Mouse (Mus musculus): ENCODE data around the gene Poc5. TPM values are rescaled to one million over a fixed set of nuclear protein-coding genes. Genes with fewer than 3 reads are reported as not detected.
A peak's percentile ranks its signal among the peaks of the same experiment; 100 is the strongest.

Poc5 gene
- polyA plus RNA-seq (2015; fragmentation: Nextera tagmentation; extraction: Ambion mirVana): 20.1 and 22.7 TPM in 2 replicates

- Histone ChIP-seq H3K4me1 (replicated peaks) (peaks cover 16% of the 10 kb centered on the region), H3K27ac (replicated peaks) (peak within 1 kb of the TSS; percentile 77), H3K27me3 (no peaks in the 10 kb centered on the region), H3K4me2 (peak within 1 kb of the TSS; percentile 85), H3K9me3 (no peaks in the 10 kb centered on the region), H3K36me3 (peaks cover 31% of the 10 kb centered on the region), H3K4me3 (peak within 1 kb of the TSS; percentile 67), H3K9ac (peak within 1 kb of the TSS; percentile 80)
- under 1% methylated on average over 44 of the region's 44 CpGs for WGBS
- peak; percentile 100 for ATAC-seq (ENCODE audit: low read depth)
Measured at GRCm38 (mm10) chr13:96388042-96388888, at the start of gene Poc5. Gene Poc5 (plus strand): TSS chr13:96388294.

- H3K4me2 ChIP-seq: no peak overlapping the region
- H3K9me3 ChIP-seq: peaks cover 4% of the 10 kb centered on the region; the same call in 1 of the 2 replicates
- no peak for ATAC-seq (ENCODE audit: low read depth)
- no peak overlapping the region for H3K27ac ChIP-seq (replicated peaks)
- no peak overlapping the region for H3K9ac ChIP-seq
- H3K4me3 ChIP-seq: no peak overlapping the region
- H3K4me1 ChIP-seq (replicated peaks): no peaks in the 10 kb centered on the region
- WGBS: 73% methylated on average over 3 of the region's 3 CpGs
- H3K27me3 ChIP-seq: no peaks in the 10 kb centered on the region
- H3K36me3 ChIP-seq: no peaks in the 10 kb centered on the region
Measured at GRCm38 (mm10) chr13:96341461-96341860, 46.6 kb upstream of the Poc5 start.

GRCm38 (mm10) chr13:96344778-96345177 is 43.3 kb upstream of the Poc5 start:
- H3K27me3 ChIP-seq: no peaks in the 10 kb centered on the region
- no peaks in the 10 kb centered on the region for H3K4me1 ChIP-seq (replicated peaks)
- no peak overlapping the region for H3K27ac ChIP-seq (replicated peaks)
- no peaks in the 10 kb centered on the region for H3K36me3 ChIP-seq
- no peak for ATAC-seq (ENCODE audit: low read depth)
- no peak overlapping the region for H3K4me3 ChIP-seq
- 84% methylated on average over 6 of the region's 6 CpGs for WGBS
- H3K9ac ChIP-seq: no peak overlapping the region
- H3K4me2 ChIP-seq: no peak overlapping the region
- peaks cover 4% of the 10 kb centered on the region; the same call in 1 of the 2 replicates for H3K9me3 ChIP-seq

GRCm38 (mm10) chr13:96346581-96346980 is 41.5 kb upstream of the Poc5 start:
- no peak for ATAC-seq (ENCODE audit: low read depth)
- Histone ChIP-seq H3K9me3 (peaks cover 4% of the 10 kb centered on the region; the same call in 1 of the 2 replicates), H3K27me3 (no peaks in the 10 kb centered on the region), H3K4me3 (no peak overlapping the region), H3K36me3 (no peaks in the 10 kb centered on the region), H3K4me2 (no peak overlapping the region), H3K27ac (replicated peaks) (no peak overlapping the region), H3K4me1 (replicated peaks) (0 out of 2 replicates have a peak, but pooled peaks cover 2% of the 10 kb centered on the region), H3K9ac (no peak overlapping the region)
- WGBS: 49% methylated on average over 3 of the region's 3 CpGs

- H3K27me3 ChIP-seq: no peaks in the 10 kb centered on the region
- H3K36me3 ChIP-seq: no peaks in the 10 kb centered on the region
- no peak for ATAC-seq (ENCODE audit: low read depth)
- H3K4me3 ChIP-seq: no peak overlapping the region
- H3K27ac ChIP-seq (replicated peaks): peak overlapping the region; percentile 79
- H3K4me2 ChIP-seq: no peak overlapping the region
- H3K4me1 ChIP-seq (replicated peaks): 0 out of 2 replicates have a peak, but pooled peaks cover 2% of the 10 kb centered on the region
- no peaks in the 10 kb centered on the region for H3K9me3 ChIP-seq
- WGBS: 81% methylated on average over 6 of the region's 6 CpGs
- H3K9ac ChIP-seq: no peak overlapping the region
Measured at GRCm38 (mm10) chr13:96350207-96350606, 37.9 kb upstream of the Poc5 start.

GRCm38 (mm10) chr13:96351264-96351663 is 36.8 kb upstream of the Poc5 start:
- Histone ChIP-seq H3K9ac (0 out of 2 replicates have a peak overlapping the region, but pooled peaks have one; percentile 28), H3K4me1 (replicated peaks) (0 out of 2 replicates have a peak, but pooled peaks cover 2% of the 10 kb centered on the region), H3K27me3 (no peaks in the 10 kb centered on the region), H3K27ac (replicated peaks) (peak overlapping the region; percentile 79), H3K4me3 (no peak overlapping the region), H3K36me3 (no peaks in the 10 kb centered on the region), H3K9me3 (no peaks in the 10 kb centered on the region), H3K4me2 (peak overlapping the region; percentile 28)
- WGBS: 53% methylated on average over 12 of the region's 12 CpGs
- ATAC-seq (ENCODE audit: low read depth): peak; percentile 59; the same call in 1 of the 2 replicates

GRCm38 (mm10) chr13:96375519-96375918 is 12.6 kb upstream of the Poc5 start:
- 4% methylated on average over 2 of the region's 2 CpGs for WGBS
- Histone ChIP-seq H3K4me1 (replicated peaks) (no peaks in the 10 kb centered on the region), H3K4me3 (no peak overlapping the region), H3K9ac (no peak overlapping the region), H3K4me2 (no peak overlapping the region), H3K36me3 (no peaks in the 10 kb centered on the region), H3K27ac (replicated peaks) (no peak overlapping the region), H3K27me3 (no peaks in the 10 kb centered on the region), H3K9me3 (no peaks in the 10 kb centered on the region)
- no peak for ATAC-seq (ENCODE audit: low read depth)

GRCm38 (mm10) chr13:96376871-96377270 is 11.2 kb upstream of the Poc5 start:
- no peak for ATAC-seq (ENCODE audit: low read depth)
- Histone ChIP-seq H3K36me3 (no peaks in the 10 kb centered on the region), H3K4me3 (no peak overlapping the region), H3K27ac (replicated peaks) (no peak overlapping the region), H3K4me1 (replicated peaks) (no peaks in the 10 kb centered on the region), H3K9me3 (no peaks in the 10 kb centered on the region), H3K9ac (no peak overlapping the region), H3K27me3 (no peaks in the 10 kb centered on the region), H3K4me2 (no peak overlapping the region)
- WGBS: 93% methylated on average over 18 of the region's 18 CpGs

GRCm38 (mm10) chr13:96377883-96378282 is 10.2 kb upstream of the Poc5 start:
- no peak for ATAC-seq (ENCODE audit: low read depth)
- Histone ChIP-seq H3K4me2 (no peak overlapping the region), H3K36me3 (no peaks in the 10 kb centered on the region), H3K27ac (replicated peaks) (no peak overlapping the region), H3K27me3 (no peaks in the 10 kb centered on the region), H3K4me3 (no peak overlapping the region), H3K9me3 (peaks cover 3% of the 10 kb centered on the region; the same call in 1 of the 2 replicates), H3K4me1 (replicated peaks) (no peaks in the 10 kb centered on the region), H3K9ac (no peak overlapping the region)
- 79% methylated on average over 4 of the region's 4 CpGs for WGBS

- H3K9ac ChIP-seq: peak overlapping the region; percentile 80
- H3K4me3 ChIP-seq: peak overlapping the region; percentile 67
- ATAC-seq (ENCODE audit: low read depth): no peak
- H3K4me1 ChIP-seq (replicated peaks): peaks cover 16% of the 10 kb centered on the region
- H3K27ac ChIP-seq (replicated peaks): no peak overlapping the region
- peak overlapping the region; percentile 85 for H3K4me2 ChIP-seq
- peaks cover 41% of the 10 kb centered on the region for H3K36me3 ChIP-seq
- H3K9me3 ChIP-seq: no peaks in the 10 kb centered on the region
- 24% methylated on average over 2 of the region's 2 CpGs for WGBS
- no peaks in the 10 kb centered on the region for H3K27me3 ChIP-seq
Measured at GRCm38 (mm10) chr13:96389301-96389700, 1.2 kb downstream of the Poc5 start.

GRCm38 (mm10) chr13:96401251-96401650 is 13.2 kb downstream of the Poc5 start:
- Histone ChIP-seq H3K27ac (replicated peaks) (no peak overlapping the region), H3K4me2 (no peak overlapping the region), H3K27me3 (no peaks in the 10 kb centered on the region), H3K9ac (no peak overlapping the region), H3K9me3 (no peaks in the 10 kb centered on the region), H3K4me1 (replicated peaks) (no peaks in the 10 kb centered on the region), H3K36me3 (peaks cover 92% of the 10 kb centered on the region), H3K4me3 (no peak overlapping the region)
- WGBS: 97% methylated on average over 5 of the region's 5 CpGs
- no peak for ATAC-seq (ENCODE audit: low read depth)

- ATAC-seq (ENCODE audit: low read depth): no peak
- 96% methylated on average over 2 of the region's 2 CpGs for WGBS
- no peak overlapping the region for H3K4me2 ChIP-seq
- peaks cover 78% of the 10 kb centered on the region for H3K36me3 ChIP-seq
- H3K27me3 ChIP-seq: no peaks in the 10 kb centered on the region
- H3K4me3 ChIP-seq: no peak overlapping the region
- no peak overlapping the region for H3K9ac ChIP-seq
- no peaks in the 10 kb centered on the region for H3K4me1 ChIP-seq (replicated peaks)
- H3K9me3 ChIP-seq: no peaks in the 10 kb centered on the region
- no peak overlapping the region for H3K27ac ChIP-seq (replicated peaks)
Measured at GRCm38 (mm10) chr13:96405518-96405917, 17.4 kb downstream of the Poc5 start.
